Mouse (Mus musculus): ENCODE data around the gene Asmt. TPM values are rescaled to one million over a fixed set of nuclear protein-coding genes. Genes with fewer than 3 reads are reported as not detected.
A peak's percentile ranks its signal among the peaks of the same experiment; 100 is the strongest.

Asmt gene
- polyA plus RNA-seq (2015; fragmentation: Nextera tagmentation; extraction: Ambion mirVana): not detected in 2 replicates

- no peak within 1 kb of the TSS for H3K4me2 ChIP-seq
- H3K4me3 ChIP-seq: no peak within 1 kb of the TSS
- no peaks in the 10 kb centered on the region for H3K4me1 ChIP-seq
- H3K27me3 ChIP-seq (replicated peaks): no peaks in the 10 kb centered on the region
- peaks cover 50% of the 10 kb centered on the region for H3K9me3 ChIP-seq
- ATAC-seq (ENCODE audit: extremely low read depth, insufficient number of reproducible peaks, low FRiP score, low TSS enrichment): 0 out of 2 replicates have a peak, but pooled peaks have one; percentile 10
- no peak within 1 kb of the TSS for H3K27ac ChIP-seq (replicated peaks)
- WGBS: 91% methylated on average over 14 of the region's 16 CpGs
- no peak within 1 kb of the TSS for H3K9ac ChIP-seq
- H3K36me3 ChIP-seq: peaks cover 36% of the 10 kb centered on the region
These were observed at the start of gene Asmt for GRCm38 (mm10) chrX:170672594-170673092. Gene Asmt, plus strand, starts transcription at chrX:170672644.

DNA sequence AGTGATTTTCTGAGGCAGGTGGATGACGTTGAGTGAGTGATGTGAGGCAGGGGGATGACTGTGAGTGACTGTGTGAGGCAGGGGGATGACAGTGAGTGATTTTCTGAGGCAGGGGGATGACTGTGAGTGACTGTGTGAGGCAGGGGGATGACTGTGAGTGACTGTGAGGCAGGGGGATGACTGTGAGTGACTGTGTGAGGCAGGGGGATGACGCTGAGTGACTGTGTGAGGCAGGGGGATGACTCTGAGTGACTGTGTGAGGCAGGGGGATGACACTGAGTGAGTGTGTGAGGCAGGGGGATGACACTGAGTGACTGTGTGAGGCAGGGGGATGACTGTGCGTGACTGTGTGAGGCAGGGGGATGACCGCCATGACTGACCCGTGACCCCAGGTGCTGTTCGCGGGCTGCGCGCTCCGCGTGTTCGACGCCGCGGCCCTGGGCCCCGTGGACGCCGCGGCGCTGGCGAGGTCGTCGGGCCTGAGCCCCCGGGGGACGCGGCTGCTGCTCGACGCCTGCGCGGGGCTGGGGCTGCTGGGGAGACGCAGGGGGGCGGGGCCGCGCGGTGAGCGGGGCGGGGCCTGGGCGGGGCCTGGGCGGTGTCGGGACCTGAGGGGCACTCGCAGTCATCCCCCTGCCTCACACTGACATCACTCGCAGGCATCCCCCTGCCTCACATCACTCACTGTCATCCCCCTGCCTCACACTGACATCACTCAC lies 948 bp downstream of the Asmt start:
- H3K9ac ChIP-seq: no peak overlapping the region
- H3K27me3 ChIP-seq (replicated peaks): no peaks in the 10 kb centered on the region
- H3K27ac ChIP-seq (replicated peaks): no peak overlapping the region
- no peaks in the 10 kb centered on the region for H3K4me1 ChIP-seq
- peaks cover 36% of the 10 kb centered on the region for H3K36me3 ChIP-seq
- no peak overlapping the region for H3K4me3 ChIP-seq
- H3K4me2 ChIP-seq: no peak overlapping the region
- H3K9me3 ChIP-seq: peaks cover 52% of the 10 kb centered on the region
- peak; percentile 29 for ATAC-seq (ENCODE audit: extremely low read depth, insufficient number of reproducible peaks, low FRiP score, low TSS enrichment)
- WGBS: 68% methylated on average over 42 of the region's 42 CpGs

- Histone ChIP-seq H3K27me3 (replicated peaks) (no peaks in the 10 kb centered on the region), H3K27ac (replicated peaks) (no peak overlapping the region), H3K9me3 (peaks cover 52% of the 10 kb centered on the region), H3K36me3 (peaks cover 36% of the 10 kb centered on the region), H3K9ac (no peak overlapping the region), H3K4me3 (no peak overlapping the region), H3K4me1 (no peaks in the 10 kb centered on the region), H3K4me2 (no peak overlapping the region)
- WGBS: 79% methylated on average over 27 of the region's 27 CpGs
- ATAC-seq (ENCODE audit: extremely low read depth, insufficient number of reproducible peaks, low FRiP score, low TSS enrichment): 0 out of 2 replicates have a peak, but pooled peaks have one; percentile 26
These were observed 1.9 kb downstream of the Asmt start for GRCm38 (mm10) chrX:170674229-170674771.

DNA sequence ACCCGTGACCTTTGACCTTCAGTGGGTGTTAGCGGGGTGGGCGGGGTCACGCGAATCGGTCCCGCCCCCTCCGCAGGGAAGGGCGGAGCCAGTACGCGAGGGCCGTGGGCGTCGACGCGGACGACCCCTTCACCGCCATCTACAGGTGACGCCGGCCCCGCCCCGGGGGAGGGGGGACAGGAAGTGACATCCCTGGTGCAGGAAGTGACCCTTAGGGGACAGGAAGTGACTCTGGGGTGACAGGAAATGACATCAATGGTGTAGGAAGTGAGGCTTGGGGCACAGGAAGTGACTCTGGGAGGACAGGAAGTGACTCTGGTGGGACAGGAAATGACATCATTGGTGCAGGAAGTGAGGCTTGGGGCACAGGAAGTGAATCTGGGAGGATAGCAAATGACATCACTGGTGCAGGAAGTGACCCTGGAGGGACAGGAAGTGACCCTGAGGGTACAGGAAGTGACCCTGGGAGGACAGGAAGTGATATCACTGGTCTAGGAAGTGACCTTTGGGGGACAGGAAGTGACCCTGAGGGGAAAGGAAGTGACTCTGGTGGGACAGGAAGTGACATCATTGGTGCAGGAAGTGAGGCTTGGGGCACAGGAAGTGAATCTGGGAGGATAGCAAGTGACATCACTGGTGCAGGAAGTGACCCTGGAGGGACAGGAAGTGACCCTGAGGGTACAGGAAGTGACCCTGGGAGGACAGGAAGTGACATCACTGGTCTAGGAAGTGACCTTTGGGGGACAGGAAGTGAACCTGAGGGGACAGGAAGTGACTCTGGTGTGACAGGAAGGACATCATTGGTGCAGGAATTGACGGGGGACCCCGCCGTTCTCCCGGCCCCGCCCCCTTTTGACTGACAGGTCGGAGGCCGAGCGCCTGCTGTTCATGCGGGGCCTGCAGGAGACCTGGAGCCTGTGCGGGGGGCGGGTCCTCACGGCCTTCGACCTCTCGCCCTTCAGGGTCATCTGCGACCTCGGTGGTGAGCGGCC lies 2.7 kb downstream of the Asmt start:
- Histone ChIP-seq H3K9ac (no peak overlapping the region), H3K4me2 (no peak overlapping the region), H3K4me1 (no peaks in the 10 kb centered on the region), H3K27me3 (replicated peaks) (no peaks in the 10 kb centered on the region), H3K27ac (replicated peaks) (no peak overlapping the region), H3K9me3 (peaks cover 52% of the 10 kb centered on the region), H3K4me3 (no peak overlapping the region), H3K36me3 (peaks cover 36% of the 10 kb centered on the region)
- 89% methylated on average over 39 of the region's 39 CpGs for WGBS
- ATAC-seq (ENCODE audit: extremely low read depth, insufficient number of reproducible peaks, low FRiP score, low TSS enrichment): peak; percentile 22; the same call in 1 of the 2 replicates

GRCm38 (mm10) chrX:170675923-170676605 lies 3.6 kb downstream of the Asmt start:
- H3K9me3 ChIP-seq: peaks cover 52% of the 10 kb centered on the region

GRCm38 (mm10) chrX:170676606-170677239 lies 4.3 kb downstream of the Asmt start:
- ATAC-seq (ENCODE audit: extremely low read depth, insufficient number of reproducible peaks, low FRiP score, low TSS enrichment): no peak
- H3K36me3 ChIP-seq: peaks cover 36% of the 10 kb centered on the region
- H3K27ac ChIP-seq (replicated peaks): no peak overlapping the region
- H3K27me3 ChIP-seq (replicated peaks): no peaks in the 10 kb centered on the region
- H3K4me2 ChIP-seq: no peak overlapping the region
- no peak overlapping the region for H3K4me3 ChIP-seq
- WGBS: 93% methylated on average over 66 of the region's 67 CpGs
- peaks cover 52% of the 10 kb centered on the region for H3K9me3 ChIP-seq
- H3K9ac ChIP-seq: no peak overlapping the region
- H3K4me1 ChIP-seq: no peaks in the 10 kb centered on the region

More at GRCm38 (mm10) chrX:170675923-170676605, 3.6 kb downstream of the Asmt start:
- H3K4me2 ChIP-seq: no peak overlapping the region
- no peak overlapping the region for H3K9ac ChIP-seq
- WGBS: 94% methylated on average over 35 of the region's 39 CpGs
- H3K4me3 ChIP-seq: no peak overlapping the region
- H3K27ac ChIP-seq (replicated peaks): no peak overlapping the region
- H3K27me3 ChIP-seq (replicated peaks): no peaks in the 10 kb centered on the region
- peaks cover 36% of the 10 kb centered on the region for H3K36me3 ChIP-seq
- H3K4me1 ChIP-seq: no peaks in the 10 kb centered on the region
- ATAC-seq (ENCODE audit: extremely low read depth, insufficient number of reproducible peaks, low FRiP score, low TSS enrichment): no peak

DNA sequence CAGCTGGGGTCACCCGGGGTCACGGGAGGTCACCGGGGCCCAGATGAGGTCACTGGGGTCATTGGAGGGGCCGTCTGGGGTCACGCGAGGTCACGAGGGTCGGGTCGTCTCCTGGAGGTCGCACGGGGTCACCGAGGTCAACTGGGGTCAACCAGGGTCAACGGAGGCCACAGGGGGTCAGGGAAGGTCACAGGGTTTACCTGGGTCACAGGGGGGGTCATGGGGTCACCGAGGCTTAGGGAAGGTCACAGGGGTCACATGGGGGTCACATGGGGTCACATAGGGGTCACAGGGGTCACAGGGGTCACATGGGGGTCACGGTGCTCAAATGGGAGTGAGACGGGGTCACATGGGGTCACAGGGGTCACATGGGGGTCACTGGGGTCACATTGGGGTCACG lies 4.8 kb downstream of the Asmt start:
- no peak overlapping the region for H3K4me2 ChIP-seq
- 93% methylated on average over 17 of the region's 17 CpGs for WGBS
- no peaks in the 10 kb centered on the region for H3K27me3 ChIP-seq (replicated peaks)
- H3K36me3 ChIP-seq: peaks cover 36% of the 10 kb centered on the region
- peaks cover 52% of the 10 kb centered on the region for H3K9me3 ChIP-seq
- no peak overlapping the region for H3K4me3 ChIP-seq
- no peaks in the 10 kb centered on the region for H3K4me1 ChIP-seq
- no peak overlapping the region for H3K27ac ChIP-seq (replicated peaks)
- no peak for ATAC-seq (ENCODE audit: extremely low read depth, insufficient number of reproducible peaks, low FRiP score, low TSS enrichment)
- H3K9ac ChIP-seq: no peak overlapping the region

GRCm38 (mm10) chrX:170677680-170678079 lies 5.2 kb downstream of the Asmt start:
- no peaks in the 10 kb centered on the region for H3K4me1 ChIP-seq
- H3K27me3 ChIP-seq (replicated peaks): no peaks in the 10 kb centered on the region
- ATAC-seq (ENCODE audit: extremely low read depth, insufficient number of reproducible peaks, low FRiP score, low TSS enrichment): no peak
- H3K4me3 ChIP-seq: no peak overlapping the region
- peaks cover 49% of the 10 kb centered on the region for H3K9me3 ChIP-seq
- H3K27ac ChIP-seq (replicated peaks): no peak overlapping the region
- 97% methylated on average over 41 of the region's 53 CpGs for WGBS
- no peak overlapping the region for H3K4me2 ChIP-seq
- H3K36me3 ChIP-seq: peaks cover 34% of the 10 kb centered on the region
- no peak overlapping the region for H3K9ac ChIP-seq
